Mouse (Mus musculus) thymus, postnatal 10 days (tissue): Measurements from ENCODE around the gene Wipf2.
"Not testable (repeated sequence)": the region's sequence is repeated elsewhere in the genome, so short reads cannot be mapped to it uniquely, and the experiment has no call there.

Source experiments
- DNase-seq, 2 experiments: peaks; one replicate each; pipeline ENCODE4 v3.0.0; 2021; ENCODE audit warnings: low spot score in 2 of 2

Wipf2 gene

GRCm38 (mm10) chr11:98931513-98932292 is 68.3 kb downstream of the Wipf2 start:
- DNase-seq: no peak

- no peak for DNase-seq
Measured at GRCm38 (mm10) chr11:98932293-98933091, 69.1 kb downstream of the Wipf2 start.

- peak in 1 of 2 experiments; percentile 64 for DNase-seq
Measured at GRCm38 (mm10) chr11:98933151-98933550, 69.7 kb downstream of the Wipf2 start.

DNA sequence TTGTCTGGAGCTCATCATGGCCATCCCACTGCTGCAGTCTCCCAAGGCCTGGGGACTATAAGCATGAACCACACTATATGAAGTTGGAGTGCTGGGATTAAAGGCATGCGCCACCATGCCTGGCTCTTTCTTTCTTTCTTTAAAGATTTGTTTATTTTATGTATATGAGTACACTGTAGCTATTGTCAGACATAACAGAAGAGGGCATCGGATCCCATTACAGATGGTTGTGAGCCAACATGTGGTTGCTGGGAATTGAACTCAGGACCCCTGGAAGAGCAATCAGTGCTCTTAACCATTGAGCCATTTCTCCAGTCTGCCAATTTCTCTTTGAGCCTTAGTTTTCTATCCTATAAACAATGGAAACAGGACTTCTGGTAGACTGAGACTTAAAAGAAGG is 70.4 kb downstream of the Wipf2 start:
- DNase-seq: not testable (repeated sequence)

DNA sequence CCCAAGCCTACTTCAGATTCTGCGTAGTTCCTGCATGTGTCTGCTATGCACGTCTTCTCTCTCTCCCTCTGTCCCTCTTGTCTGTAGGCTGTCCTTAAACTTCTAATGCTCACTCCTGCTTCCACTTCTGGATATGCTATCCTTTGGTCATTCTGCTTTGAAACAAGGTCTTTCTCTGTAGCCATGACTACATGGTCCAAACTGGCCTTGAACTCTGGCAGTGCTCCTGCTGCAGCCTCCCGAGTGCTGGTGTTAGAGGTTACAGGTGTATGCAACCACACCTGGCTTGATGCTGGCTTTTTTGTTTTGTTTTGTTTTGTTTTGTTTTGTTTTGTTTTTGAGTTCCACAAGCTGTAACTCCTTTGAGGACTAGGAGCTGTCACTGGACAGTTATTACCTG is 70.9 kb downstream of the Wipf2 start:
- DNase-seq: no peak

DNA sequence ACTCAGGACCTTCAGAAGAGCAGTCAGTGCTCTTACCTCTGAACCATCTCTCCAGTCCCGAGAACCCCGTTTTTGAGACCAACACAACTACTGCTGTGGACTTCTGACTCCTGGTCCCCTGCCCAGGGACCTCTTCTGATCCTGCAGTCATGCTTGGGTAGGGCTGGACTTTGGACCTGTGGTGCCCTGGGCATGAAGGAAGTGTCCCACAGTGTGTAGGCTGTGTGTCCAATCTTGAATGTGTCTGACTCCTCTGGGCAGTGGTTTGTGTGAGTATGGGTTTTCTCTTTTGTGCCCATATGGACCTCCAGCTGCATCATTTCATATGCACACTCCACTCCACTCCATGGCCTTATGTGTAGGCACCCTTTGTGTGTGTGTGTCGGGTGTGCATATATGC is 71.7 kb downstream of the Wipf2 start:
- no peak for DNase-seq

GRCm38 (mm10) chr11:98936170-98936569 is 72.7 kb downstream of the Wipf2 start:
- DNase-seq: no peak

DNA sequence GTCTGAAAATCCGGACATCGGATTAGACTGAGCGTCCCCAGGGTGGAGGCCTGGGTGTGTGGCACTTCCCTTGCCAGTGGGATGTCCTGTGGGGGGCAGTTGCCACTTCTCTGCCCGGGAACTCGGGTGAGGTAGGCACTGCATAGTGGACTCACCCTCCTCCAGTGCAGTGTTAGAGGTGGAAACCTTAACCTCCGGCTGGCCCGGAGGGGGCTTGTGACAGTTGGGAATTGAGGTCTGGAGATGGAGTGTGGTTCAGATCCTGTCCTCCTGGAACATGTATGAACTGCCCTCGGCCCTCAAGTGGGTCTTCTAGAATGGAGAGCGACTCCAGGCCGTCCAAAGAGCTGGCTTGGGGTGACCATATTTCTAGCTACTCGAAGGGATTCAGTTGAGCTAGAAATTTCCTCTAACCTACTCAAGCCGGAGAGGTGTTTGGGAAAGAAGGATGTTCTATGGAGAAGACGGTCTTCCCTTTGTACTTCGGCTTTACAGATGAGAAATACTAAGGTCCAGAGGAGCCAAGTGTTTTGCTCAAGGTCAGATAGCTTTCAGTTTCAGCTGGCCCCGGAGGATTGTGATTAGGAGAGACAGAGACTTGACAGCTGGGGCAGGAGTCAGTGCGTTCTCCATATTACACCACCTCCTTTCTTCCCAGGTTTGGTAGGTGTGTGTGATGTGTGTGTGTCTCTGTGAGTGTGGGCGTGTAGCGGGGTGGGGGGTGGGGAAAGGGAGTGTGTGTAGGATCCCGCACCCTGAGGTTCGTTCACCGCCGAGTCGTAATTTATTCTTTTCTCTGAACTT is 73.4 kb downstream of the Wipf2 start:
- DNase-seq: no peak

DNA sequence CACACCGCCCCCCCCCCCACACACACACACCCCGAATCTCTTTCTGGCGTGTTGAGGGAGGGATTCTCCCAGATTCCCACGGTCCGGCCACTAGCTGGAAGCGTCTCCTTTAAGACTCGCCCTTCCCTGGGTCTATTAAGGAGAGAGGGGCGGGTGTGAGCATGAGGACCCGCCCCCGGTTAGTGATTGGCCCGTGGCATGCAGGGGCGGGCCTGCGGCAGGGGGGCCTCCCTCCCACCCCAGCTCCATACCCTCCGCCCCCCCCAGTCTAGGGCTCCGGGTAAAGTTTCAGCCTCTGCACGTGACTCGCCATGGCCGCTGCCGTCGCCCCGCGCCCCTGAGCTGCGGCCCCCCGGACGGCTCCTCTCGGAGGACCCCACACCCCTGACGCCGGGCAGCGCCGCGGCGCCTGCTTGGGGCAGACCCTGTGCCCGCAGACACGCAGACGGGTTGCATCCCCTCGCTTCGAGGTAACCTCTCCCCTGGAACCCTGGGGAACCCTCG is 74.0 kb downstream of the Wipf2 start:
- peak; percentile 82 to 83 for DNase-seq

DNA sequence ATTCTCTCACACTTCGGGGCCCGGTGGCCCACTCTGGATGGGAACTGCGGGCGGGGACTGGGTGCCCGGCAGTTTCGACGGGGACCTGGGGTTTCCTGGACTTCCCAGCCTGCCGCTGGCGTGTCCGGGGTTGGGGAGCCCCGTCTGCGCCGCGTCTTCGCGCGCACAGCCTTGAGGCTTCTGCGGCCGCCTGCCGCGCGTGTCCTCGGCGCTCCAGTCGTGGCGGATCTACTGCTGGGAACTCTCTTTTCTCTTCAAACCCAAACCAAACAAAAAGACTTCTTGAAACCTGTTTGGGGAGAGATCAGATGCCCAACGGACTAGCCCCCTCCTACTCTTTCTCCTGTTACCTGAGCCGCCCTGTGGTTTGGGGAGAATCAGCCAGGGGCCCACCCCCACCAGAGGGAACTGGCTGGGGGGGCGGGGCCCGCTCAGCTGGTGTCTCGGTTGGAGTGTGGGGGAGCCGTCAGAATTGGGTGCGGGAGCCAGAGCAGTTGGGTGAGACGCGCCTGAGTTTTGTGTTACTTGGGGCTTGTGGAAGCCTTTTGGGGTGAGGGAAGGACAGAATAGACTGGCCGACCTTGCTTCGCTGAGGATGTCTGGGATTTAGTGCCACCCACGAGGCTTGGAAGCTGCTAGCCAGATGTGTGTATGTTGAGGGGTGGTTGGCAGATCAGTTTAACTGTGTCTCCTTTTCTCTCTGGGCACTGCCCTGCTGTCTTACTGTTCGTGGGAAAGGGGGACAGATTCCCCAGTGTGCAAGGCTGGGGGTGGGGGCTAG is 74.7 kb downstream of the Wipf2 start:
- DNase-seq: peak; percentile 68 to 70

DNA sequence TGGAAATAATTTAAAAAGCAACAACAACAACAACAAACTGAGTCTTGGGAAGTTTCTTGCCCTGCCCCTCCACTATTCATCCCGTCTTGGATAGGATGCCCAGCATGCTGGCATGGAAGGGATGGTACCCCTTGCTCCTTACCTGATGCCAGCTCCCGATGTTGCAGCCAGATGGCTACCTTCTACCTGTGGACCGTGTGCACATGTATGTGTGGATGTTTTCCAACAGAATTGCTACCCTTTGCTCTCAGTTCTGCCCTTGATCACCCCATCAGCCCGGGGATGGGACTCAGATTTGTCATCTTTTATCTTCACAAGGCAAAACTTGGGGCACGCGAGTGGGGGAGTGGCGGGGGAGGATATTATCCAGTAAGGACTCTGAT is 75.3 kb downstream of the Wipf2 start:
- no peak for DNase-seq

DNA sequence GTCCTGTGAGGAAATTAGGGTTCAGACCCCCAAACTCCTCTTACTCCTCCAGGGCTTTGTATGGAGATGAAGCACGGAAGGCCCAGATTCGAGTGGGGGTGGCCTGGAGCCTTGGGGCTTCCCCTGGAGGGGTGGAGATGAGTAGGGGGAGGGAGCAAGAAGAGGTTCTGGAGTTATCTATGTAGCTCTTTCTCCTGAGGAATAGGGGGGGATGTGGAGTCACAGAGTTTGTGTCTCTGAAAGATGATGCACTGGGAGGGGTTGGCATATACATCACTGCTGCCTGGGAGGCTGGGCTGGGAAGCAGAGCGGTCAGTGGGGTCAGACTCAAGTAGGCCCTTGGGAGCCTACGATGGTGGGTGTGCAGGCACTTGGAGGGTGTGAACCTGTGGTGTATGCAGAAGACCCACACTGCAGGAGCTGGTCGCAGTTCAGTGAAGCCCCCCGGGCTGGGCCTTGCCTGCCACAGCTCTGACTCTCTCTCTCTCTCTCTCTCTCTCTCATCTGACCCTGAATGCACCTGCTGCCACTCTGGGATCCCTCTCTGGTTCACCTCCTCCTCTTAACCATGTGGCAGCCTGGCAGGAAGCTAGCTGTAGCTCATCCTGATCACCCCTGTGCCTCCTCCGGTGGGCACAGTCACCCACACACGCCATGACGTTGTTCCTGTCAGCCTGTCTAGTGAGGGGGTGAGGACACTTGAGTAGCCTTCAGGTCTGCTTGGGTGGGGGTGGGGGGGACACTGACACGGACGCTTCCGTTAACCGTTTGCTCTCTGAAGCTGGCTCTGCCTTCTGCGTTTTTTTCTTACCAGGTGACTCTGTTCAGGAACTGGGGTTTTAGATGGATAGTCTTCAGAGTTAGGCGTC is 75.9 kb downstream of the Wipf2 start:
- DNase-seq: peak in 1 of 2 experiments; percentile 71

GRCm38 (mm10) chr11:98939953-98940641 is 76.7 kb downstream of the Wipf2 start:
- no peak for DNase-seq

DNA sequence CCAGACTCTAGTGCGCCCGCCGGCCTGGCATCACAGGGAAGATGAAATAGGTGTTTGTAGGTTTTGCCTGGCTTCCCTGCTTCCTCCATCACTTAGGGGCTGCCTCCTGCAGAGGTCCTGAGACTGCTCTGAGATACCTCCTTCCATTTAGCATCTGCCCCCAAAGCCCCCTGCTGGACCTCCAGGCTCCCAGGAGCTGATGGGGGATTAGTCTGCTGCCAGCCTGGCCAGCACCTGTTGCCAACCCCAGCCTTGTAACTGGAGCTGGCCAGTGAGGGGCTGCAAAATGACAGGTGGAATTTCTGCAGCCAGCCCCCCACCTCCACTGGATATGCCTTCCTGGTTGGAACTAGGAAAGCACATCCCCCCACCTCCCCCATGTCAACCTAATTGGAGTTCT is 77.3 kb downstream of the Wipf2 start:
- no peak for DNase-seq

GRCm38 (mm10) chr11:98941341-98941825 is 77.9 kb downstream of the Wipf2 start:
- DNase-seq: no peak

DNA sequence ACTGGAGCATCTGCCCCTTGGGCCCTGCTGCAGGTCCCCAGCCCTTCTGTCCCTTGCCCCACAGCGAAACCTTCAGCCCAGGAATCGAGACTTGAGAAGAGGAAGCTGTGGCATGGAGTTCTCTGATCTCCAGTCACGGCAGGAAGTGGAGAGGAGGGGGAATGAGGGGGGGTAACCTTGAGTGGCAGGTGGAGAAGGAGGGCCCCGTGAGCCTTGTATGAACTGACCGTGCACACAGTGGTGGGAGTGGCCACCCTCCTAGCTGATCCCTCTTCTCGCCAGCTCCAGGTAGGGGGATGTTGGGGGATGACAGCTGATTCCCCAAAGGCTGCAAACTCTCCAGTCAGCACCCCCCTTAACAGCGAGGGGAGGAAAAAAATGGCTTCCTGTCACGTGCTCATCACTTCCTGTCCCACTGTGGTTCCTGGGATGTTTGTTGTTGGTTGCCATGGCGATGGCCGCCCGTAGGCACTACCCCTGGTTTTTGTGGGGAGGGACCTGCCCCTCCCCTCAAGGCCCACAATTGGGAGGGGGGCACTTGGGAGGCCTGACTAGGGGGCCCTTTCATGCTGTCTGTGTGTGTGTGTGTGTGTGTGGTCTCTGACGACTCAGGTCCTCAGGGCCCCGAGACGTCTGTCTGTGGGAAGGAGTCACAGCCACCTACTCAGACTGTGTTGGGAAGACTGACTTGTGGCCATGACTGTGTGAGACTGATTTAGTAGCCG is 78.5 kb downstream of the Wipf2 start:
- DNase-seq: peak; percentile 88 to 90

DNA sequence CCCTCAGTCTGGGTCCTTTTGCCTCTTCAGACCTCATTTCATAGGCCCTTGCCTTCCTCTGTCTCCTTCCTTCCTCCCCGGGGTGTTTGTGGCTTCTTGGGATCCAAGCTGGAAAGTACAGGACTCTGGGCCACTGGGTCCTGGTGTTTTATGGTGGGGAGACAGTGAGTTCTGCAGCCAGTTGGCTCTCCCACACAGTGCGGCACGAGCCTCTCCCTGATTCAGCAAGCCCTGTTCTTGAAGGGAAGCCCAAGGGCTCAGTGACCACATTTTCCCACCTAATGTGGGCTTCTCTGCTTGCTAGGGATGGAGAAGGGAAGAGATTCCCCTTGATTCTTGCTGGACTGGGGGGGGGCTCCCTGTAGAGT is 79.1 kb downstream of the Wipf2 start:
- no peak for DNase-seq

DNA sequence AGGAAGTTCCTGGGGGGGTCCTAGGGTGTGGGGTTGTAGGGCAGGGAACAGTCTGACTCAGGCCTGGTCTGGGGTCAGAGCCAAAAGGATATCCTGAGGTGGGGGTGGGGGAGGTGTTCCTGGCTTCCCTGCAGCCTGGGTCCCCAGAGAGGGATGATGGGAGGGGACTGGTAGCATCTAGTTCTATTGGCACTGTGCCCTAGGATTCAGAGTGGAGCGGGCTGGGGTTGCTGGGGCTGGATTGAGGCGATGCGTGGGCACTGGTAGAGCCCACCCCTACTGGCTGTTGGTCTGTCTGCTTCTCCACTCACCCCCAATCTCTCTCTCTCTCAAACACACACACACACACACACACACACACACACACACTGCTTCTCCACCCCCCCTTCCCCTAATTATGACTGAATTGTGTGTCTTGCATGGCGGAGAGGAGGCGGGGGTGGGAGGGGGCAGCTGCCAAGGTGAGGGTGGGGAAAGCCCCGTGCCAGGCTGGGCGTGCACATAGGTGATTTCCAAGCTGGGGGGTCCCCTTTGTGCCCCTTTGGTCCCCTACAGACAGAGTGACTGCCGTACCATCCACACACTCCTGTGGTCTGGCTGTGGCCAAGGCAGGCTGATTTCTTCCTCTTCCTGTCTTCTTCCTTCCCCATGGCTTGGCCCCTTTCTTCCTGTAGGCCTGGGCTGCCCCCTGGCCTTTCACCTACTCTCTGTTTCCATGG is 79.6 kb downstream of the Wipf2 start:
- DNase-seq: no peak
